Mouse (Mus musculus) liver, embryonic 14.5 days (tissue): ENCODE measurements at regions not wholly inside any gene's neighbourhood (a gene's known extent, or its start where the extent isn't known, plus 50 kb on each side); places are given as distances from the start of the nearest gene placed in this dataset.
A peak's percentile ranks its signal among the peaks of the same experiment; 100 is the strongest.

ENCODE experiments used
- ATAC-seq: fragments of 200-750 bp; cut with Nextera tagmentation; 2 replicates; pipeline ENCODE4 v1.8.0; 2017; ENCODE audit warnings: moderate number of reproducible peaks, mild to moderate bottlenecking, moderate library complexity; ENCODE audit not compliant: insufficient read depth
- DNase-seq, 3 experiments: peaks; one replicate each; pipeline ENCODE4 v3.0.0-alpha.2; 2012 to 2013; ENCODE audit warnings: low read depth in 3 of 3, low spot score in 3 of 3
- H3K27ac ChIP-seq: fragments of 300-500 bp; sonication (generic); 2 replicates; pipeline ENCODE4 v1.5.1; 2014; ENCODE audit warnings: moderate library complexity, mild to moderate bottlenecking, control low read depth, inconsistent platforms
- H3K27me3 ChIP-seq: fragments of 300-500 bp; sonication (generic); 2 replicates; pipeline ENCODE4 v1.6.1; 2014; ENCODE audit warnings: mild to moderate bottlenecking, low read length, moderate library complexity; ENCODE audit not compliant: control insufficient read depth, insufficient read depth
- H3K36me3 ChIP-seq: fragments of 300-500 bp; sonication (generic); replicated peaks from 2 replicates; pipeline ENCODE4 v1.6.1; 2014; ENCODE audit warnings: low read depth; ENCODE audit not compliant: control insufficient read depth, insufficient read depth
- H3K4me1 ChIP-seq, 2 experiments: fragments of 200-500 bp in 1 of 2; fragments of 300-500 bp in 1 of 2; sonication (generic) in 1 of 2; replicated peaks; 2 replicates each; pipeline ENCODE4 v1.6.1; 2012 to 2014; ENCODE audit warnings: antibody characterized with exemption in 1 of 2, inconsistent platforms in 1 of 2, low read length in 1 of 2; ENCODE audit not compliant: control insufficient read depth in 2 of 2, insufficient read depth in 2 of 2
- H3K4me2 ChIP-seq: fragments of 300-500 bp; sonication (generic); 2 replicates; pipeline ENCODE4 v1.6.1; 2014; ENCODE audit warnings: low read depth, mild to moderate bottlenecking, control low read depth, moderate library complexity
- H3K4me3 ChIP-seq, 2 experiments: fragments of 200-500 bp in 1 of 2; fragments of 300-500 bp in 1 of 2; sonication (generic) in 1 of 2; 2 replicates each; pipeline ENCODE4 v1.5.1; 2012 to 2014; ENCODE audit warnings: low read depth in 2 of 2, low read length in 2 of 2, mild to moderate bottlenecking in 2 of 2, control low read depth in 1 of 2, inconsistent platforms in 1 of 2, moderate library complexity in 1 of 2; ENCODE audit not compliant: insufficient read depth in 1 of 2
- H3K9ac ChIP-seq: fragments of 300-500 bp; sonication (generic); replicated peaks from 2 replicates; pipeline ENCODE4 v1.6.1; 2014; ENCODE audit warnings: mild to moderate bottlenecking, control low read depth, moderate library complexity
- H3K9me3 ChIP-seq: fragments of 300-500 bp; sonication (generic); 2 replicates; pipeline ENCODE4 v1.6.1; 2016; ENCODE audit warnings: low read length, mixed read lengths; ENCODE audit not compliant: control insufficient read depth
- CTCF ChIP-seq: IDR thresholded peaks from 2 replicates; pipeline ENCODE4 v1.5.1; 2016; ENCODE audit warnings: antibody characterized with exemption, low read depth, control low read depth
- EP300 ChIP-seq: IDR thresholded peaks from 2 replicates; pipeline ENCODE4 v1.6.1; 2016; ENCODE audit warnings: antibody characterized with exemption, low read depth
- WGBS: fragments of 180-500 bp; shearing (Covaris S2); extraction: QIAGEN DNeasy Blood & Tissue Kit; methylation state at CpG from one replicate; pipeline ENCODE4 v1.1.7; 2014; ENCODE audit not compliant: insufficient replicate concordance; 5-methylcytosine and 5-hydroxymethylcytosine counted together

DNA sequence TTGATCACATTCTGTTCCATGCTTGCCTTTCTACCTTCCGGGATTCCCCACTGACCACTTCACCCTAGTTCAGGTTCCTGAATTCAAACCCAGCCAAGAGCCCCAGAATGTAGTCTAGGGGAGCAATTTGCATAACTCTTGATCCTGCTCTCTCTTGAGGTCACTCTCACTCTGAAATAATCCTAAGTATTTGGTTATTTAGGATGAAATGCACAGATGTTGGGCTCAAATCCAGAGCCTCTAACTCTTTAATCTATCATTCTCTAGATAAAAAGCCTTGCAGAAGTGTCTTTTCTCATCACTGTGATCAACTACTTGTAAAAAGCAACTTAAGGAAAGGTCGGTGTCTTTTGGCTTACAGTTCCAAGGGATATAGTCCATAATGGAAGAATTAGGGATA, 57.4 kb upstream of the Ccn6 start:
- DNase-seq (no peak), ATAC-seq (no peak)
- Histone ChIP-seq H3K4me2 (no peak overlapping the region), H3K27me3 (no peaks in the 10 kb centered on the region), H3K36me3 (no peaks in the 10 kb centered on the region), H3K9me3 (no peaks in the 10 kb centered on the region; the same call in 1 of the 2 replicates), H3K4me3 (no peak overlapping the region), H3K27ac (no peak overlapping the region), H3K9ac (no peak overlapping the region), H3K4me1 (0 out of 4 replicates have a peak, but pooled peaks cover 0 to 2% of the 10 kb centered on the region in 2 experiments)
- WGBS = 73% methylated on average over 2 of the region's 2 CpGs
- TF ChIP-seq EP300 (no peak), CTCF (no peak)

DNA sequence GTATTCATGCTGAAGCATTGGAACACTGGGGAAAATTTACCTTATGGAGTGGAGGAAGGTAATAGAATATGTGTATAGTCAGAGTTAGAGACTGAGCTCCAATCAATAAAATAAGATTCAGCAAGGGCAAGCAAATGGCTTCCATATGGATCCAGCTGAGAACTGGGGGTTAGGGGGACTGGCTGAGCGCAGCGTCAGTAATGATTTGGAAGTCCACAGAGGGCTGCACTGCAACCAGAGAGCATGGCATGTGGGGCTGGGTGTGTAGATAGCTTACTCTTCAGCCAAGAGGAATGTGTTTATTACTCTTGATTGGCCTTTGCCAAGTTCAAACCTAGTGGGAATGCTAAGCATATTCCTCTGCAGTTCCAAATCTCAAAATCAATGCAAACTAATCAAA, 55.8 kb upstream of the Ccn6 start:
- ATAC-seq (no peak), DNase-seq (no peak)
- no peaks in the 10 kb centered on the region for H3K36me3 ChIP-seq
- no peak for TF ChIP-seq EP300
- TF ChIP-seq CTCF = no peak
- no peaks in the 10 kb centered on the region for H3K27me3 ChIP-seq
- 78% methylated on average over 2 of the region's 2 CpGs for WGBS
- H3K4me2 ChIP-seq = no peak overlapping the region
- no peak overlapping the region for H3K4me3 ChIP-seq
- H3K9me3 ChIP-seq = no peaks in the 10 kb centered on the region; the same call in 1 of the 2 replicates
- 0 out of 4 replicates have a peak, but pooled peaks cover 0 to 3% of the 10 kb centered on the region in 2 experiments for H3K4me1 ChIP-seq
- no peak overlapping the region for H3K9ac ChIP-seq
- no peak overlapping the region for H3K27ac ChIP-seq

DNA sequence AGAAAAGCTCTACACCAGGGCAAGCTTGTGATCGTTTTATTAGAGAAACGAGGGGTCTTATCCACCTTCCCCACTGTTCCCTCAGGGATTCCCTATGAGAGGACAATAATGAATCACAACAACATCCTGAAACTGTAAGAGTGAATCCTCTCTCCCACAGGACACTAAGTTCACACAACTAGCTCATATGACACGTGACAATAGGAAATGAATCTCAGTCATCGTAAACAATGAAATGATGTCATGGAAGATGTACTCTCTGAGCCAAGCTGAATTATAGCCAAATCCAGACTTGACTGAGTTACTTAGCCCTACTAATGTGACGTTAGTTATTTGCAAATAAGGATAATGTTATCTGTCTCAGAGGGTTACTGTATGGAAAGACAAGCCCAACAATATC, 54.6 kb upstream of the Ccn6 start:
- Histone ChIP-seq H3K27me3 (no peaks in the 10 kb centered on the region), H3K27ac (no peak overlapping the region), H3K36me3 (no peaks in the 10 kb centered on the region), H3K4me1 (0 out of 4 replicates have a peak, but pooled peaks cover 0 to 3% of the 10 kb centered on the region in 2 experiments), H3K4me2 (no peak overlapping the region), H3K9ac (no peak overlapping the region), H3K4me3 (no peak overlapping the region), H3K9me3 (no peaks in the 10 kb centered on the region; the same call in 1 of the 2 replicates)
- no peak for ATAC-seq
- WGBS = 69% methylated on average over 5 of the region's 5 CpGs
- no peak for DNase-seq
- no peak for TF ChIP-seq EP300

DNA sequence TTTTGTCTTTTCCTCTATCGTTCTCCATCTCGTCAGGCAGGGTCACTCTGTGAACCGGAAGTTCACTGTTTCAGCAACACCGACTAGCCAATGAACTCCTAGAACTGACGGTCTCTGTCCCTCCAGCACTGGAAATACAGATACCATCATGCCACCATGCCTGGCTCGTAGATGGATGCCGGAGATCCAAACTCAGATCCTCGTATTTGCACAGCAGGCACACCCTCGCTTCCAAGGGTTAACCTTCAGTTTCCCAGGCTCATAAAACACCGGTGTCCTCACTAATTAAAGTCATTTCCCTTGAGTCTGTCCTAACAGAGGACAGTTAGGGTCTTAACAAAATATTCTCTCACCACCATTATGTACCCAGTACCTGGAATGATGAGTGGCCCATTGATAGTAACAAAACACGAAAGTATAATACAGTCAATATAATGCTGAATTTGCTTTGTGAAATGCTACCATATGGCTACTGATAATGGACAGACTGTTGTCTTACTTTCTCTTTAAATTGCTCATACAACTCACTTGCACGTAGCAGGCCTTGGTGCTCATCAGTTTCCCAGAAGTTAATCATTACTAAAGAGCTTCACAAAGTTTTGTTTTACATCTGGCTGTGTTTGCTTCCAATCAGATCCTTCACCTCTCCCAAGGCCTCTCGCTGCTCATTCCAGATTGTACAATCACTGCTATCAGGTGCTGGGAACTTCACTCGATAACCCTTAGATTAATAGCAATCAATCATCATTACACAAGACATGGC, 52.7 kb upstream of the Ccn6 start:
- H3K4me3 ChIP-seq = no peak overlapping the region
- ATAC-seq = no peak
- H3K27ac ChIP-seq = no peak overlapping the region
- DNase-seq = peak in 2 of 3 experiments; percentile 7 to 12
- 74% methylated on average over 14 of the region's 14 CpGs for WGBS
- H3K9me3 ChIP-seq = no peaks in the 10 kb centered on the region; the same call in 1 of the 2 replicates
- 0 out of 4 replicates have a peak, but pooled peaks cover 0 to 3% of the 10 kb centered on the region in 2 experiments for H3K4me1 ChIP-seq
- no peaks in the 10 kb centered on the region for H3K27me3 ChIP-seq
- H3K9ac ChIP-seq = no peak overlapping the region
- no peak overlapping the region for H3K4me2 ChIP-seq
- no peaks in the 10 kb centered on the region for H3K36me3 ChIP-seq
- TF ChIP-seq CTCF (no peak), EP300 (no peak)

DNA sequence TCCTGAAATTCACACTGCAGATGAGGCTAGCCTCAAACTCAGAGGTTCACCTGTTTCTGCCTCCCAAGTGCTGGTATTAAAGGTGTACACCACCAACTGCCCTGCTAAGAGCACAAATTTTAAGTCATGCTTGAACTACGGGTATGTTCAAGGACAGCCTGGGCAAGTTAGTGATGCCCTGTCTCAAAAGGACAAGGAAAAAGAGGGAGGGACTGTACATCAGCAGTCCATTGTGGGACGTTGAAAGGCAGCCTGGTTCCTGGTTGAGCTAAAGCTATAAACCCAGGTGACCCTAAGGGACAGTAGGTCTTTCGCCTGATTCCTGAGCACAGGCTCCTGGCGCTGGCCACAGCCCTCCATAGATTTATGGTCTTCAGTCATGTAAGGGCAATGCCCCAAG, 51.0 kb upstream of the Ccn6 start:
- Histone ChIP-seq H3K27ac (no peak overlapping the region), H3K4me1 (0 out of 4 replicates have a peak, but pooled peaks cover 0 to 3% of the 10 kb centered on the region in 2 experiments), H3K36me3 (no peaks in the 10 kb centered on the region), H3K27me3 (no peaks in the 10 kb centered on the region), H3K4me2 (no peak overlapping the region), H3K9ac (no peak overlapping the region), H3K9me3 (no peaks in the 10 kb centered on the region; the same call in 1 of the 2 replicates), H3K4me3 (no peak overlapping the region)
- WGBS = 57% methylated on average over 4 of the region's 4 CpGs
- no peak for TF ChIP-seq CTCF
- no peak for DNase-seq
- no peak for ATAC-seq
